Mouse (Mus musculus): Measurements from ENCODE around the gene Kiss1. TPM values are rescaled to one million over a fixed set of nuclear protein-coding genes. Genes with fewer than 3 reads are reported as not detected.
"Not testable (repeated sequence)": the region's sequence is repeated elsewhere in the genome, so short reads cannot be mapped to it uniquely, and the experiment has no call there.

The Kiss1 gene
- polyA plus RNA-seq, 1 experiment: not detected

DNA sequence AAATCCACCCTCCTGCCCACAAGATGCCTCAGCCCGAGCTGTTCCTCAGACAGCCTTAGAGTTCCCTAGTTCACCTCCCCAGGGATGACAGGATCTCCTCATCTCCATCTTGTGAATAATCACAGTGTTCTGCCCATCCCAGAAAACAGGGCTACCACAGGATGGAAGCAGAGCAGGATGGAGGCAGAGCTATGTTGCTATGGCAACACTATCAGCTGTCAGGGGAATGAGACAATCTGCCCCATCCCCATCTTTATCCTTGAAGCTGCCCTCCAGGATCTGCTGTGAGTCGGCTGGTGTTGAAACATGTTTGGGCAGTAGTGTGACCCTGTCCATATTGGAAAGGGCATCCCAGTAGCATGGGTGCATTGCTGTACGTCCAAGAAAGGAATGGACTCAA lies 9.5 kb downstream of the Kiss1 start:
- TF ChIP-seq CTCF (IDR thresholded peaks at IDR 0.05; ENCODE audit: borderline replicate concordance, insufficient read depth, low read length): no peak
- TF ChIP-seq POLR2A (IDR thresholded peaks at IDR 0.05; ENCODE audit: low read depth, low read length): no peak
- Histone ChIP-seq H3K4me1 (ENCODE audit: control insufficient read depth, insufficient read depth, low read length) (no peaks in the 10 kb centered on the region), H3K27ac (ENCODE audit: insufficient read depth, low read length) (no peak overlapping the region), H3K4me3 (ENCODE audit: insufficient read depth, low read length) (no peak overlapping the region)

DNA sequence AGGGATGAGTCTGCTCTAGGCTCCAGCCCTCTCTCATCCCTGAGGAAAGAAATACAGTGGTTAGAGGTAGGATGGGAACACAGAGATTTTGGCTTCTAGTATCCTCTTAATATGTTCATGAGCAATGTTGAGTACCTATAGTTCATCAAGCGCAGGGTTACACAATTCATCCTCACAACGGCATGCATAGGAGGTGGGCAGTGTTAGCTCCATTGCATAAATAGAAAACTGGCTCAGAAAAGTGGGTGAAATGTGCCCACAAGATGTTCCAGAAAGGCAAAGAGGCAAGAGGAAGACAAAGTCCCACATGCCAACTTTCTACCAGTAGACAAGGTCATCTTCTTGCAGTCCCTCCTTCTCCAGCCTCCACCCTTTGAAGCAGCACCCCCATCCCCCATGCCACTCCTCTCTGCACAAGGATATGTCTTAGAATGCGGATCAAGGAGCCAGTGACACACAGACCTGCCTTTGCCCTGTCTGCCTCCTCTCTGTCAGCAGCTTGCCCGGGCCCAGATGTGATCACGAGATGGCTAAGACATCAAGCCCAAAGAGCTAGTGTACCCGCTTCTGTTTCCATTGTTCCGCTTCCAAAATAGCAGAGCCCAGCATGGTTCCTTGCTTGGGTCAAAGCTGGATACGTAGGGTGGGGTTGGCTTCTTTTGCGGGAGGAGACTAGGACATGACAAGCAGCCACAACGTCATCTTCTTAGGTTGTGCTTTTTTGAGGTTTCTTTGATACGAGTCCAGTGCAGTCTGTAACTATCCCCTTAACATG lies 11.2 kb downstream of the Kiss1 start:
- no peak for TF ChIP-seq POLR2A (IDR thresholded peaks at IDR 0.05; ENCODE audit: low read depth, low read length)
- no peak for TF ChIP-seq CTCF (IDR thresholded peaks at IDR 0.05; ENCODE audit: borderline replicate concordance, insufficient read depth, low read length)
- no peak overlapping the region for H3K4me3 ChIP-seq (ENCODE audit: insufficient read depth, low read length)
- H3K4me1 ChIP-seq (ENCODE audit: control insufficient read depth, insufficient read depth, low read length): no peaks in the 10 kb centered on the region
- no peak overlapping the region for H3K27ac ChIP-seq (ENCODE audit: insufficient read depth, low read length)

DNA sequence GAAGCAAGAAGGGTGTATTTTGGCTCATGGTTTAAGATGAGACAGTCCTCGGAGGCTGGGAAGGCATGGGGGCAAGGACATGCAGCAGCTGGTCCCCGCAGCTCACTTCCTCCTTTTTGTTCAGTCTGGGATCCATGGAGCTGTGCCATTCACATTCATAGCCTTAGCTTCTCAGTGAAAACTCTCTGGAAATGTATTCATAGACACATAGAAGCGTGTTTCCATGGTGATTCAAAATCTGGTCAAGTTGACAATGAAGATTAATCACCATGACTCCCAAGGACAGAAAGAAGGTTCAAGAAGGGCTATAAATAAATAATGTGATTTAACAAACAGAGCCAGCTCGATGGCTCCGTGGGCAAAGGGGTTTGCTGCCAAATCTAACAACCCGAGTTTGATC lies 12.3 kb downstream of the Kiss1 start:
- Histone ChIP-seq H3K4me3 (ENCODE audit: insufficient read depth, low read length) (no peak overlapping the region), H3K27ac (ENCODE audit: insufficient read depth, low read length) (no peak overlapping the region), H3K4me1 (ENCODE audit: control insufficient read depth, insufficient read depth, low read length) (no peaks in the 10 kb centered on the region)
- TF ChIP-seq CTCF (IDR thresholded peaks at IDR 0.05; ENCODE audit: borderline replicate concordance, insufficient read depth, low read length) (no peak), POLR2A (IDR thresholded peaks at IDR 0.05; ENCODE audit: low read depth, low read length) (no peak)

DNA sequence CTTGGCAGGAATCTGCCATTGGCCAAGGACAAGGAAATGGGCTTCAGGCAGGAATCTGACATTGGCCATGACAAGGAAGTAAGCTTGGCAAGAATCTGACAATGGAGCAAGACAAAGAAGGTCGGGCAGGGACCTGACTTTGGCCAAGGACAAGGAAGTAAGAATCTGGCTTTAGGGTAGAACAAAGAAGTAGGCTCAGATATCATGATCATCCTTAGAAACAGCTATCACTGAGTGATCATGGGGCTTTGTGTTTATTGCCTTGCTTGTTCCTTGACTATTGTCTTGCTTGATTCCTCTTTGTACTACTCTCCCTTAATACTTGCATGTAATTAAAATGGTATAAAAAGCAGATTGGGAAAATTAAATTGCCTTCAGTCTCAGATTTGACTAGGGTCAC lies 18.7 kb downstream of the Kiss1 start:
- H3K27ac ChIP-seq (ENCODE audit: insufficient read depth, low read length); H3K4me1 ChIP-seq (ENCODE audit: control insufficient read depth, insufficient read depth, low read length); H3K4me3 ChIP-seq (ENCODE audit: insufficient read depth, low read length): not testable (repeated sequence)

DNA sequence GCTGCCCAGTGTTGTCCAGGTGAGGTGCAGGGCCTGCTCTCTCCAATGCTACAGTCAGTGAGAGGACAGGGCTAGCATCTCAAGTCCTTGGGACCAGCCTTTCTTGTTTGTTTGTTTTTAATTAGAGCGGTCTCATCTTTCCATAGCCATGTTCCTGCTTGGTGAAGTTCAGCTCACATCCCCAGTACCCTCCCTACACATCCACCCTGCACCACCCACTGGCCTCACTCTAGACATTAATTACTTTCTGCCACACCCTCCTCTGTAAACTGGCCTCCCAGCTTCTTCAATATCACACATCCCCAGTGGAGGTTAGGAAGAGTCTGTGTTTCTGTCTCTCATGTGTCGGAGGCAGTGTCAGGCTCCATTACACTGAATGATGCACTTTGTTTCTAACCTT lies 22.7 kb downstream of the Kiss1 start:
- Histone ChIP-seq H3K27ac (ENCODE audit: insufficient read depth, low read length) (no peak overlapping the region), H3K4me1 (ENCODE audit: control insufficient read depth, insufficient read depth, low read length) (no peaks in the 10 kb centered on the region), H3K4me3 (ENCODE audit: insufficient read depth, low read length) (no peak overlapping the region)
- TF ChIP-seq CTCF (IDR thresholded peaks at IDR 0.05; ENCODE audit: borderline replicate concordance, insufficient read depth, low read length) (no peak), POLR2A (IDR thresholded peaks at IDR 0.05; ENCODE audit: low read depth, low read length) (no peak)

DNA sequence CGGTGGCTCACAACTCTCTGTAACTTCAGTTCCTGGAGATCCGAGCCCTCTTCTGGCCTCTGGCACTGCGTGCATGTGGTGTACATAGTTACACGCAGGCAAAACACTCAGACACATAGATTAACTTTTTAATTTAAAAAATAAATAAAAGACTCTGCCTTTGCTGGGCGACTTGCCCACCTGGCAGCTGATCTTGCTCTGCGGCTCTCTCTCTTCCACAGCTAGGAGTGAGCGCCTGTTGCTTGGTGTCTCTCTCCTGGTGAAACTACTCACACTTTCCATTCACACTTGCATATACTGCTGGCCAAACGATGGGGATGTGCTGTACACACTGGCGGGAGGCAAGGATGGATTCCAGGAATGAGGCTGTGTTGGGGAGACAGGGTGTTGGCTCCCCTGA lies 24.9 kb downstream of the Kiss1 start:
- H3K4me3 ChIP-seq (ENCODE audit: insufficient read depth, low read length): no peak overlapping the region
- TF ChIP-seq CTCF (IDR thresholded peaks at IDR 0.05; ENCODE audit: borderline replicate concordance, insufficient read depth, low read length) (no peak), POLR2A (IDR thresholded peaks at IDR 0.05; ENCODE audit: low read depth, low read length) (no peak)
- H3K27ac ChIP-seq (ENCODE audit: insufficient read depth, low read length): no peak overlapping the region
- no peaks in the 10 kb centered on the region for H3K4me1 ChIP-seq (ENCODE audit: control insufficient read depth, insufficient read depth, low read length)

DNA sequence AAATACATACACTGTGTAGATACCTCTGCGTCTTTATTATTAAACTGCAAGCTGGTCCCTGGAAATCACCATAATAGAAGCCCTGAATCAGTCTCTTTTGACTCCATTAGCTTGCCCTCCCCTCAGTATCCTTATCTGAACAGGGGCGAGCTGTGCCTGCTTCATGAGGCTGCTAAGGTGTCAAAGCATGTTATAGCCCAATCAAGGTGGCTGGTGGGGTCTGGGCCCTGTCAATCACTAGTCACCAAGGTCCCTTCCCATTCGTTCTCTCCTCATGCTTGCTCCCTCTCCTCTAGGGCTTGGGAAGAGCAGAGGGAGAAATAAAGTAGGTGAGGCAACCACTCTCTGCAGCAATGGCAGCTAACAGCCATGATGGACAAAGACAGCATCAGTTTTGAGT lies 25.6 kb downstream of the Kiss1 start:
- TF ChIP-seq POLR2A (IDR thresholded peaks at IDR 0.05; ENCODE audit: low read depth, low read length): no peak
- no peak for TF ChIP-seq CTCF (IDR thresholded peaks at IDR 0.05; ENCODE audit: borderline replicate concordance, insufficient read depth, low read length)
- Histone ChIP-seq H3K4me3 (ENCODE audit: insufficient read depth, low read length) (no peak overlapping the region), H3K27ac (ENCODE audit: insufficient read depth, low read length) (no peak overlapping the region), H3K4me1 (ENCODE audit: control insufficient read depth, insufficient read depth, low read length) (no peaks in the 10 kb centered on the region)

DNA sequence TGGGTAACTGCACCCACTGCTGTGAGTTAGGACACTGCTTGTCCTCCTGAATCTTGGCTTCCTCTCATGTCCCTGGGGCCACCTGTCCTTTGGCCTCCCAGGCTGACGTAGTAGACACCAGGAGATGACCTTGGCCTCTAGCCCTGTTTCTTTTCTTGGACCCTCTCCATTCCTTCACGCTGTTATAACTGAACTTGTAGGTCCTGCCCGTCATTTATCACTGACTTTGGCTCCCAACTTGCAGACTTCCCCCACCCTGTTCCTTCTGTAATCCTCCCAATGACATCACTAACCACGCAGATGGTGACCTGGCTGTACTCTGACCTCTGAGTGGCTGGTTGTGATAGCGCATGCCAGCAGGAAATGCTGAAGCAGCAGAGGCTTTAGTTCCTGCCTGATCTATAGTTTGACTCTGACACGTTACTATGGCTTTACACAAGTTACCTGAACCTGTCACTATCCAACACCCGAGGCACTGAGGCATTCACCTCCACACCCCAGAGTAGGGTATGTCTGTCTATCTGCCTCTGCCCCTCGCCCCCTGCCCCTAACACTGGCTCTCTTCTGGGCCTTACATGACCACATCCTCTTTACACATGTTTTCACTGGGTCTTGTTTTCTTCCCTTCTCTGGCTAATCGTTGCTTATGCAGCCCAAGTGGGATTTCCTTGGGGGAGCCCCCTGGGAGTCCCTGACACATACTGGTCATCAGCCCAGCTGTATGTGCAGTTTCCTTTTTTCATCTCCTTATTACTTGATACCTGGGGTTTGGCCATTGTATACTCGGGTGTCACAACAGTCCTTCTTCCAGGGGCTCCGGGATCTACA lies 26.2 kb downstream of the Kiss1 start:
- Histone ChIP-seq H3K4me3 (ENCODE audit: insufficient read depth, low read length) (no peak overlapping the region), H3K27ac (ENCODE audit: insufficient read depth, low read length) (no peak overlapping the region), H3K4me1 (ENCODE audit: control insufficient read depth, insufficient read depth, low read length) (no peaks in the 10 kb centered on the region)
- TF ChIP-seq CTCF (IDR thresholded peaks at IDR 0.05; ENCODE audit: borderline replicate concordance, insufficient read depth, low read length) (no peak), POLR2A (IDR thresholded peaks at IDR 0.05; ENCODE audit: low read depth, low read length) (no peak)

DNA sequence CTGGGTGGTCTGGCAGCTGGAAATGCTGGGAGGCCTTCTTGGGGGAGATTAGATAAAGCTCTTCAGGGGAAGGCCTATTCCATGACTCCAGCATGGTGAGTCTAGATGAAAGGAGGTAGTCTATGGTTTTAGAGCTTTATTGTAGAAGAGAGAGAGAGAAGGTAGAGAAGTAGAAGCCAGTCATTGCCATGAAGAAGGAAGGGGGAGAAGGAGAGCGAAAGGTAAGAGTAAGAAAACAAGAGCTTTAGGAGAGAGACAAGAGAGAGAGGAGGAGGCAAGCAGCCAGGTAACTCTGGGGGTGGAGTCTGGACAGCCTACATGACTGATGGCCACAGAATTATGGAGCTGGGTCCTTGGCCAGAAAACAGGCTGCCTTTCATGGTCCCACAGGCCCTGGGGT lies 28.5 kb downstream of the Kiss1 start, which contains the start of gene Ren1:
Gene Ren1 (plus strand): TSS at position 301 of the 400 bp plus-strand sequence.
- H3K27ac ChIP-seq (ENCODE audit: insufficient read depth, low read length): no peak within 1 kb of the TSS
- no peak within 1 kb of the TSS for H3K4me3 ChIP-seq (ENCODE audit: insufficient read depth, low read length)
- TF ChIP-seq CTCF (IDR thresholded peaks at IDR 0.05; ENCODE audit: borderline replicate concordance, insufficient read depth, low read length) (no peak), POLR2A (IDR thresholded peaks at IDR 0.05; ENCODE audit: low read depth, low read length) (no peak)
- no peaks in the 10 kb centered on the region for H3K4me1 ChIP-seq (ENCODE audit: control insufficient read depth, insufficient read depth, low read length)

DNA sequence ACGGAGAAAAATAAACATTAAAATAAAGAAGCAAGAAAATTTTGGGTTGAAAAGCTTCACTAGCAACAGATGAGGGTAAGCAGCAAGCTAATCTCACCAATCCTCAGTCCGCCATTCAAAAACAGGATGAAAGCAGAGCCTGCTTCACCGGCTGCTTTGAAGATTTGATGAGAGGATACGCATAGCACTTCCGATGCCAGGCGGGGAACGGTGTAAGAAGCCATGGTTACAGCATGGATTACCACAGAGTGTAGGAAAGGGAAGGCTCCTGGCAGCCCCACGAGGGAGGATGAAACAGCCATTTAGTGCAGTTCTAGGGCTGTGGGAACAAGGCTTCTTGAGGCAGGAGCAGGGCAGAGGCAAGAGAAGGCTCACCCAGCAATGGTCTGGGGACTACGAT lies 30.1 kb downstream of the Kiss1 start:
- no peak overlapping the region for H3K4me3 ChIP-seq (ENCODE audit: insufficient read depth, low read length)
- no peak overlapping the region for H3K27ac ChIP-seq (ENCODE audit: insufficient read depth, low read length)
- no peaks in the 10 kb centered on the region for H3K4me1 ChIP-seq (ENCODE audit: control insufficient read depth, insufficient read depth, low read length)
- no peak for TF ChIP-seq POLR2A (IDR thresholded peaks at IDR 0.05; ENCODE audit: low read depth, low read length)
- no peak for TF ChIP-seq CTCF (IDR thresholded peaks at IDR 0.05; ENCODE audit: borderline replicate concordance, insufficient read depth, low read length)
